Mouse (Mus musculus): ENCODE results near the gene Htatip2.

DNA sequence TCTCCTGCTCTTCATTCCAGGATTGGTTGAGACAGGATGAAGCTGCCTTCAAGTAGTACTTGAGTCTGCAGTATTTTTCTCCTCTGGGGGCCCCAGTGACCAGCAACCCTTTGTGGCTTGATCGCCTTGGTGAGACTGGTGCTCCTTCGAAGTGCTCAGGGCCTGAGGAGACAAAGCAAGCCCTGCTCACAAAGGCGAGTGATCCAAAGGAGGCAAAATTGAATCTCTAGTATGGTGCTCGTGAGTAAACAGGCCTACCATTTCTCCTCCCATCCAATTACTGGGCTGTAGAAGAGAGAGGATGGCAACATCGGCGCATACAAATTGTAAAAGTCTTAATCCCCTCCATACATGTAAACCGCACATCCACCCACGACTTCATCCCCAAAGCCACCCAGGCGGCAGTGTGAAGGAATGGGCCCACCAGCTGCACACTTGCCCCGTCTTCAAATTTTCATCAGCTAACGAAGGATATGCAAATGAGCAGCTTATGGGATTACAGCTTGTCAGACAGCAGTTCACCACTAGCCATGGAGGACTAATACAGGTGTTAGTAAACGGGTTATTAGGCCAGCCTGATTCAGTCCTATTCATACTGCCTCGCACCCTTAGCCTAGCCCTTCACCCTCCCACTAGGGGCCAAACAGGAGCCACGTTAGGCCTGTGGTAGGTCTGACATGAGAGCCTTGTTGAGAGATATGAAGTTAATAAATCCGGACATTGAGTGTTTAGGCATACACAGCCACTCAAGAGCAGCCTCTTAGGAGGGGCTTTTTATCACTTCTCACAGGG, 40.8 kb upstream of the Htatip2 start:
- TF ChIP-seq CTCF (IDR thresholded peaks at IDR 0.05; ENCODE audit: control insufficient read depth, insufficient read depth, low read length) (no peak), POLR2A (IDR thresholded peaks at IDR 0.05; ENCODE audit: borderline replicate concordance, control insufficient read depth, low read depth, low read length) (no peak)

Data from bone marrow, adult 2 months (tissue).